Mouse (Mus musculus) testis, adult 10 weeks (tissue): ENCODE data around the gene Mdm4. TPM values are rescaled to one million over a fixed set of nuclear protein-coding genes. Genes with fewer than 3 reads are reported as not detected.

ENCODE experiments used
- polyA plus RNA-seq: library from polyadenylated mRNA; stranded (reverse); fragments of 350-450 nt; fragmentation: Illumina TruSeq; extraction: RNeasy Lipid Tissue Mini Kit (QIAGEN cat#74804); gene quantifications from one replicate; pipeline ENCODE4 v1.2.3, GENCODE M21; 2014; ENCODE audit warnings: low read depth, low replicate concordance

Gene Mdm4
- 174 TPM for polyA plus RNA-seq

GRCm38 (mm10) chr1:133030461-133030860 lies at the start of gene Mdm4:
Mdm4 (minus strand) TSS chr1:133030561.

GRCm38 (mm10) chr1:133045011-133045860 lies 14.9 kb upstream of the Mdm4 start, which contains the start of gene Pik3c2b:
Pik3c2b (plus strand) TSS chr1:133045667.

Other genes with a start within 250 kb of the Mdm4 start
- not detected for gene Lrrn2, start 150.3 kb downstream of the Mdm4 start, polyA plus RNA-seq
- 0.20 TPM for gene Pik3c2b, start 15.1 kb upstream of the Mdm4 start, polyA plus RNA-seq
- 26.6 TPM for gene Ppp1r15b, start 100.6 kb upstream of the Mdm4 start, polyA plus RNA-seq
- gene Plekha6, start 133.6 kb upstream of the Mdm4 start, polyA plus RNA-seq = 12.3 TPM